Mouse (Mus musculus): ENCODE data around the gene Siae.

Gene Siae

GRCm38 (mm10) chr9:37613182-37613910 lies 57.8 kb downstream of the Siae start, which contains the start of gene Spa17:
Gene Spa17, minus strand, starts transcription at chr9:37613722.
- in situ Hi-C loops (cut with MboI; ENCODE audit: low pct_unique_long_range_greater_than_20kb in 1 of 2, low sequenced_read_pairs in 2 of 2, unreplicated experiment in 1 of 2) = no loop called here

- in situ Hi-C loops (cut with MboI; ENCODE audit: low pct_unique_long_range_greater_than_20kb in 1 of 2, low sequenced_read_pairs in 2 of 2, unreplicated experiment in 1 of 2) = no loop called here
Measured at GRCm38 (mm10) chr9:37613911-37614280, 58.4 kb downstream of the Siae start.

GRCm38 (mm10) chr9:37614316-37614715 lies 58.8 kb downstream of the Siae start:
- in situ Hi-C loops (cut with MboI; ENCODE audit: low pct_unique_long_range_greater_than_20kb in 1 of 2, low sequenced_read_pairs in 2 of 2, unreplicated experiment in 1 of 2) = no loop called here

GRCm38 (mm10) chr9:37615220-37615619 lies 59.7 kb downstream of the Siae start:
- in situ Hi-C loops (cut with MboI; ENCODE audit: low pct_unique_long_range_greater_than_20kb in 1 of 2, low sequenced_read_pairs in 2 of 2, unreplicated experiment in 1 of 2) = no loop called here

- in situ Hi-C loops (cut with MboI; ENCODE audit: low pct_unique_long_range_greater_than_20kb in 1 of 2, low sequenced_read_pairs in 2 of 2, unreplicated experiment in 1 of 2) = no loop called here
Measured at GRCm38 (mm10) chr9:37616770-37617169, 61.3 kb downstream of the Siae start.

GRCm38 (mm10) chr9:37621290-37621689 lies 65.8 kb downstream of the Siae start:
- in situ Hi-C loops (cut with MboI; ENCODE audit: low pct_unique_long_range_greater_than_20kb in 1 of 2, low sequenced_read_pairs in 2 of 2, unreplicated experiment in 1 of 2) = loop anchor here (5.0 to 10.0 kb wide), 2 partner anchors 194 to 196 kb away; no protein-coding TSS in a partner anchor

GRCm38 (mm10) chr9:37623981-37624380 lies 68.5 kb downstream of the Siae start:
- in situ Hi-C loops (cut with MboI; ENCODE audit: low pct_unique_long_range_greater_than_20kb in 1 of 2, low sequenced_read_pairs in 2 of 2, unreplicated experiment in 1 of 2) = loop anchor here (5.0 to 10.0 kb wide), 2 partner anchors 197 to 199 kb away; no protein-coding TSS in a partner anchor

GRCm38 (mm10) chr9:37624502-37624901 lies 69.0 kb downstream of the Siae start:
- in situ Hi-C loops (cut with MboI; ENCODE audit: low pct_unique_long_range_greater_than_20kb in 1 of 2, low sequenced_read_pairs in 2 of 2, unreplicated experiment in 1 of 2) = loop anchor here (5.0 to 10.0 kb wide), 2 partner anchors 197 to 200 kb away; no protein-coding TSS in a partner anchor

GRCm38 (mm10) chr9:37625129-37625528 lies 69.6 kb downstream of the Siae start:
- in situ Hi-C loops (cut with MboI; ENCODE audit: low pct_unique_long_range_greater_than_20kb in 1 of 2, low sequenced_read_pairs in 2 of 2, unreplicated experiment in 1 of 2) = loop anchor here in 1 of 2 experiments (10.0 kb wide), 1 partner anchor 200 kb away; no protein-coding TSS in a partner anchor

GRCm38 (mm10) chr9:37625641-37626040 lies 70.1 kb downstream of the Siae start:
- in situ Hi-C loops (cut with MboI; ENCODE audit: low pct_unique_long_range_greater_than_20kb in 1 of 2, low sequenced_read_pairs in 2 of 2, unreplicated experiment in 1 of 2) = loop anchor here in 1 of 2 experiments (10.0 kb wide), 1 partner anchor 201 kb away; no protein-coding TSS in a partner anchor

GRCm38 (mm10) chr9:37626103-37626567 lies 70.6 kb downstream of the Siae start:
- in situ Hi-C loops (cut with MboI; ENCODE audit: low pct_unique_long_range_greater_than_20kb in 1 of 2, low sequenced_read_pairs in 2 of 2, unreplicated experiment in 1 of 2) = loop anchor here in 1 of 2 experiments (10.0 kb wide), 1 partner anchor 201 kb away; no protein-coding TSS in a partner anchor

- in situ Hi-C loops (cut with MboI; ENCODE audit: low pct_unique_long_range_greater_than_20kb in 1 of 2, low sequenced_read_pairs in 2 of 2, unreplicated experiment in 1 of 2) = loop anchor here in 1 of 2 experiments (10.0 kb wide), 1 partner anchor 202 kb away; no protein-coding TSS in a partner anchor
Measured at GRCm38 (mm10) chr9:37627263-37627662, 71.8 kb downstream of the Siae start.

- in situ Hi-C loops (cut with MboI; ENCODE audit: low pct_unique_long_range_greater_than_20kb in 1 of 2, low sequenced_read_pairs in 2 of 2, unreplicated experiment in 1 of 2) = loop anchor here in 1 of 2 experiments (10.0 kb wide), 1 partner anchor 204 kb away; no protein-coding TSS in a partner anchor
Measured at GRCm38 (mm10) chr9:37628581-37628980, 73.1 kb downstream of the Siae start.

GRCm38 (mm10) chr9:37629941-37630340 lies 74.4 kb downstream of the Siae start:
- in situ Hi-C loops (cut with MboI; ENCODE audit: low pct_unique_long_range_greater_than_20kb in 1 of 2, low sequenced_read_pairs in 2 of 2, unreplicated experiment in 1 of 2) = loop anchor here in 1 of 2 experiments (10.0 kb wide), 1 partner anchor 205 kb away; no protein-coding TSS in a partner anchor

- in situ Hi-C loops (cut with MboI; ENCODE audit: low pct_unique_long_range_greater_than_20kb in 1 of 2, low sequenced_read_pairs in 2 of 2, unreplicated experiment in 1 of 2) = no loop called here
Measured at GRCm38 (mm10) chr9:37632305-37632704, 76.8 kb downstream of the Siae start.

GRCm38 (mm10) chr9:37634269-37634668 lies 78.8 kb downstream of the Siae start:
- in situ Hi-C loops (cut with MboI; ENCODE audit: low pct_unique_long_range_greater_than_20kb in 1 of 2, low sequenced_read_pairs in 2 of 2, unreplicated experiment in 1 of 2) = no loop called here

GRCm38 (mm10) chr9:37636335-37636734 lies 80.8 kb downstream of the Siae start:
- in situ Hi-C loops (cut with MboI; ENCODE audit: low pct_unique_long_range_greater_than_20kb in 1 of 2, low sequenced_read_pairs in 2 of 2, unreplicated experiment in 1 of 2) = no loop called here

- in situ Hi-C loops (cut with MboI; ENCODE audit: low pct_unique_long_range_greater_than_20kb in 1 of 2, low sequenced_read_pairs in 2 of 2, unreplicated experiment in 1 of 2) = no loop called here
Measured at GRCm38 (mm10) chr9:37636800-37637542, 81.5 kb downstream of the Siae start.

- in situ Hi-C loops (cut with MboI; ENCODE audit: low pct_unique_long_range_greater_than_20kb in 1 of 2, low sequenced_read_pairs in 2 of 2, unreplicated experiment in 1 of 2) = no loop called here
Measured at GRCm38 (mm10) chr9:37638721-37639120, 83.2 kb downstream of the Siae start.
